Mouse (Mus musculus): Measurements from ENCODE around the gene Sptbn4. TPM values are rescaled to one million over a fixed set of nuclear protein-coding genes. Genes with fewer than 3 reads are reported as not detected.
A peak's percentile ranks its signal among the peaks of the same experiment; 100 is the strongest.

Sptbn4 gene
- polyA plus RNA-seq, 1 experiment, result 0.25 TPM

GRCm38 (mm10) chr7:27396184-27397047 is 51.1 kb downstream of the Sptbn4 start:
- TF ChIP-seq USF1 (IDR thresholded peaks at IDR 0.05; ENCODE audit: low read depth) (no peak), MYOG (IDR thresholded peaks at IDR 0.05; ENCODE audit: control insufficient read depth, extremely low read depth, insufficient read length) (no peak), MYOD1 (IDR thresholded peaks at IDR 0.05; ENCODE audit: control insufficient read depth, insufficient read length, low read depth) (no peak), MAX (IDR thresholded peaks at IDR 0.05) (no peak), FOSL1 (IDR thresholded peaks at IDR 0.05; ENCODE audit: insufficient read depth, low read length, poor library complexity, severe bottlenecking) (no peak), CTCF (IDR thresholded peaks at IDR 0.05; ENCODE audit: control insufficient read depth, insufficient read depth, insufficient read length) (no peak), CEBPB (IDR thresholded peaks at IDR 0.05; ENCODE audit: low read depth) (no peak)
- Histone ChIP-seq H3K27me3 (ENCODE audit: control insufficient read depth, insufficient read depth, insufficient read length) (peaks cover 26% of the 10 kb centered on the region), H3K79me3 (ENCODE audit: low read depth) (no peaks in the 10 kb centered on the region), H3K4me3 (ENCODE audit: insufficient read depth, poor library complexity, severe bottlenecking) (no peak overlapping the region), H3K79me2 (ENCODE audit: control insufficient read depth, insufficient read depth) (no peaks in the 10 kb centered on the region), H3ac (ENCODE audit: control insufficient read depth, insufficient read length, low read depth) (no peak overlapping the region), H3K36me3 (ENCODE audit: control insufficient read depth, insufficient read depth) (no peaks in the 10 kb centered on the region)

DNA sequence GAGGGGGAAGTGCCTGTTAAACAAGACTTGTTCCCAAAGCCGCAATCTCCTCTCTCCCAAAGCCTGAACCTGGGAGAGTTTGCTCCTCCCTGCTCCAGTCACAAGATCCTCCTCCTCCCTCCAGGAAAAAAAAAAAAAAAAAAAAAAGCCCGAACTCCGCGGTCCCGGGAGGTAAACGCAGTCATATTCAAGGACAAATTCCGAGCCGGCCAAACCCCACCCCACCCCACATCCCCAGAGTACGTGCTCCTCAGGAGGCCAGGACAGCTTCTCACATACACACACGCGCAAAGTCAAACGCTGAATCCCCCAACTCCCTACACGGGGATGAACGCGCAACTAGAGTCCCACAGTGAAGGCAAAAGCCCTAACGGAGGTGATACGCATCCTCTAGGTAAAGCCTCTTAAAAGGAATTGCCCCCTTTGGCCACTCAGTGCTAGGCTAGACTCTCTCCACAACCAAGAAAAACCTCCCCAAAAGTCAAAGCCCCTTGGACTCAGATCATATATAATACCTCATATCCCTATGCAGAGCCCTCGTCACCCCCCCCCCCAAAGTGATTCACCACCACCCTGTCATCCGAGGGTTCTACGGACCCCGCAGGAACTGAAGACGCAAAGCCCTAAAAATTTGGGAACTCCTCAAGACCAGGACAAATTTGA is 51.8 kb downstream of the Sptbn4 start:
- Histone ChIP-seq H3ac (ENCODE audit: control insufficient read depth, insufficient read length, low read depth) (no peak overlapping the region), H3K4me3 (ENCODE audit: insufficient read depth, poor library complexity, severe bottlenecking) (no peak overlapping the region), H3K79me3 (ENCODE audit: low read depth) (no peaks in the 10 kb centered on the region), H3K36me3 (ENCODE audit: control insufficient read depth, insufficient read depth) (no peaks in the 10 kb centered on the region), H3K27me3 (ENCODE audit: control insufficient read depth, insufficient read depth, insufficient read length) (peaks cover 30% of the 10 kb centered on the region), H3K79me2 (ENCODE audit: control insufficient read depth, insufficient read depth) (no peaks in the 10 kb centered on the region)
- TF ChIP-seq CTCF (IDR thresholded peaks at IDR 0.05; ENCODE audit: control insufficient read depth, insufficient read depth, insufficient read length) (no peak), USF1 (IDR thresholded peaks at IDR 0.05; ENCODE audit: low read depth) (no peak), MYOD1 (IDR thresholded peaks at IDR 0.05; ENCODE audit: control insufficient read depth, insufficient read length, low read depth) (no peak), CEBPB (IDR thresholded peaks at IDR 0.05; ENCODE audit: low read depth) (no peak)

GRCm38 (mm10) chr7:27391416-27391815 is 56.1 kb downstream of the Sptbn4 start:
- Histone ChIP-seq H3K79me3 (ENCODE audit: low read depth) (no peaks in the 10 kb centered on the region), H3K79me2 (ENCODE audit: control insufficient read depth, insufficient read depth) (no peaks in the 10 kb centered on the region), H3K36me3 (ENCODE audit: control insufficient read depth, insufficient read depth) (no peaks in the 10 kb centered on the region), H3K4me3 (ENCODE audit: insufficient read depth, poor library complexity, severe bottlenecking) (no peak overlapping the region), H3K27me3 (ENCODE audit: control insufficient read depth, insufficient read depth, insufficient read length) (peaks cover 30% of the 10 kb centered on the region), H3ac (ENCODE audit: control insufficient read depth, insufficient read length, low read depth) (no peak overlapping the region)
- TF ChIP-seq MYOG (IDR thresholded peaks at IDR 0.05; ENCODE audit: control insufficient read depth, extremely low read depth, insufficient read length) (no peak), CEBPB (IDR thresholded peaks at IDR 0.05; ENCODE audit: low read depth) (no peak), FOSL1 (IDR thresholded peaks at IDR 0.05; ENCODE audit: insufficient read depth, low read length, poor library complexity, severe bottlenecking) (no peak)

GRCm38 (mm10) chr7:27389213-27389612 is 58.3 kb downstream of the Sptbn4 start:
- Histone ChIP-seq H3K27me3 (ENCODE audit: control insufficient read depth, insufficient read depth, insufficient read length) (peaks cover 11% of the 10 kb centered on the region), H3ac (ENCODE audit: control insufficient read depth, insufficient read length, low read depth) (no peak overlapping the region), H3K4me3 (ENCODE audit: insufficient read depth, poor library complexity, severe bottlenecking) (no peak overlapping the region), H3K36me3 (ENCODE audit: control insufficient read depth, insufficient read depth) (no peaks in the 10 kb centered on the region), H3K79me2 (ENCODE audit: control insufficient read depth, insufficient read depth) (no peaks in the 10 kb centered on the region), H3K79me3 (ENCODE audit: low read depth) (no peaks in the 10 kb centered on the region)
- no peak for TF ChIP-seq FOSL1 (IDR thresholded peaks at IDR 0.05; ENCODE audit: insufficient read depth, low read length, poor library complexity, severe bottlenecking)
- no peak for TF ChIP-seq CTCF (IDR thresholded peaks at IDR 0.05; ENCODE audit: control insufficient read depth, insufficient read depth, insufficient read length)
- no peak for TF ChIP-seq USF1 (IDR thresholded peaks at IDR 0.05; ENCODE audit: low read depth)
- no peak for TF ChIP-seq CEBPB (IDR thresholded peaks at IDR 0.05; ENCODE audit: low read depth)
- TF ChIP-seq MYOD1 (IDR thresholded peaks at IDR 0.05; ENCODE audit: control insufficient read depth, insufficient read length, low read depth), result no peak
- no peak for TF ChIP-seq MYOG (IDR thresholded peaks at IDR 0.05; ENCODE audit: control insufficient read depth, extremely low read depth, insufficient read length)
- no peak for TF ChIP-seq MAX (IDR thresholded peaks at IDR 0.05)

DNA sequence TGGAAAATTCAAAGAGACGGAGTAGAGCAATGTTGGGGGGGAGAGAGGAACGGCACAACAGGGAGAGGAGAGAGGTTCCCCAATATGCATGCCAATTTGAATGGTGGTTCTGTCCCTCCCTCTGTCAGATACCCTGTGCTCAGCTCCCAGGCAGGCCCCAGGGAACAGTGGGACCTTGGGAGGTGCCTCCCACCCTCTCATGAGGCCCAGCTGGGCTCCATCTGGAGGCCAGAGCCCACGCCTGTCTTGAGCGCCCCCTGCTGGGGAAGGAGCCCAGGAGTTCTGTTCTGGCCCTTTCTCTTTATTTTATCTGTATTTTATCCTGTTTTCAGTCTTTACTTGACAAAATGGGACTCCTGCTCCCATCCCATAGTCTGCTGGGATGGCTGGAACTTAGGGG is 62.8 kb downstream of the Sptbn4 start:
- no peak overlapping the region for H3K4me3 ChIP-seq (ENCODE audit: insufficient read depth, poor library complexity, severe bottlenecking)
- no peak overlapping the region for H3ac ChIP-seq (ENCODE audit: control insufficient read depth, insufficient read length, low read depth)
- H3K79me2 ChIP-seq (ENCODE audit: control insufficient read depth, insufficient read depth), result no peaks in the 10 kb centered on the region
- TF ChIP-seq CTCF (IDR thresholded peaks at IDR 0.05; ENCODE audit: control insufficient read depth, insufficient read depth, insufficient read length) (peak; percentile 35), CEBPB (IDR thresholded peaks at IDR 0.05; ENCODE audit: low read depth) (no peak)
- no peaks in the 10 kb centered on the region for H3K36me3 ChIP-seq (ENCODE audit: control insufficient read depth, insufficient read depth)
- no peaks in the 10 kb centered on the region for H3K79me3 ChIP-seq (ENCODE audit: low read depth)
- H3K27me3 ChIP-seq (ENCODE audit: control insufficient read depth, insufficient read depth, insufficient read length), result no peaks in the 10 kb centered on the region

GRCm38 (mm10) chr7:27384134-27384533 is 63.4 kb downstream of the Sptbn4 start:
- H3ac ChIP-seq (ENCODE audit: control insufficient read depth, insufficient read length, low read depth), result no peak overlapping the region
- H3K4me3 ChIP-seq (ENCODE audit: insufficient read depth, poor library complexity, severe bottlenecking), result no peak overlapping the region
- no peaks in the 10 kb centered on the region for H3K27me3 ChIP-seq (ENCODE audit: control insufficient read depth, insufficient read depth, insufficient read length)
- no peaks in the 10 kb centered on the region for H3K36me3 ChIP-seq (ENCODE audit: control insufficient read depth, insufficient read depth)
- no peaks in the 10 kb centered on the region for H3K79me3 ChIP-seq (ENCODE audit: low read depth)
- TF ChIP-seq CEBPB (IDR thresholded peaks at IDR 0.05; ENCODE audit: low read depth), result no peak
- TF ChIP-seq USF1 (IDR thresholded peaks at IDR 0.05; ENCODE audit: low read depth), result no peak
- TF ChIP-seq MAX (IDR thresholded peaks at IDR 0.05), result no peak
- TF ChIP-seq FOSL1 (IDR thresholded peaks at IDR 0.05; ENCODE audit: insufficient read depth, low read length, poor library complexity, severe bottlenecking), result no peak
- TF ChIP-seq CTCF (IDR thresholded peaks at IDR 0.05; ENCODE audit: control insufficient read depth, insufficient read depth, insufficient read length), result no peak
- no peak for TF ChIP-seq MYOD1 (IDR thresholded peaks at IDR 0.05; ENCODE audit: control insufficient read depth, insufficient read length, low read depth)
- TF ChIP-seq MYOG (IDR thresholded peaks at IDR 0.05; ENCODE audit: control insufficient read depth, extremely low read depth, insufficient read length), result no peak
- H3K79me2 ChIP-seq (ENCODE audit: control insufficient read depth, insufficient read depth), result no peaks in the 10 kb centered on the region

Measured in C2C12 (cell line).